Mouse (Mus musculus): ENCODE data around the gene 2010111I01Rik.

GRCm38 (mm10) chr13:63121747-63122146 lies 157.1 kb downstream of the 2010111I01Rik start:
- no peak for TF ChIP-seq POLR2A (IDR thresholded peaks at IDR 0.05; ENCODE audit: insufficient read depth, low read depth, low read length)
- no peak for TF ChIP-seq CTCF (IDR thresholded peaks at IDR 0.05)
- no peak for TF ChIP-seq EP300 (IDR thresholded peaks at IDR 0.05; ENCODE audit: insufficient read depth, low read depth, low read length)

Measured in heart, adult 2 months (tissue).